Mouse (Mus musculus) gonadal fat pad, adult 2 months (tissue): Measurements from ENCODE around the gene Trim65. TPM values are rescaled to one million over a fixed set of nuclear protein-coding genes. Genes with fewer than 3 reads are reported as not detected.
"Not testable (repeated sequence)": the region's sequence is repeated elsewhere in the genome, so short reads cannot be mapped to it uniquely, and the experiment has no call there.

Experiments used
- DNase-seq: peaks from one replicate; pipeline ENCODE4 v3.0.0-alpha.2; 2012; ENCODE audit warnings: low read depth
- polyA plus RNA-seq: library from polyadenylated mRNA; depleted of rRNA; stranded (reverse); fragments of >200 nt; gene quantifications from 2 replicates; pipeline ENCODE4 v1.2.3, GENCODE M21; 2012

Trim65 gene
- polyA plus RNA-seq, 1 experiment: 8.8 TPM

DNA sequence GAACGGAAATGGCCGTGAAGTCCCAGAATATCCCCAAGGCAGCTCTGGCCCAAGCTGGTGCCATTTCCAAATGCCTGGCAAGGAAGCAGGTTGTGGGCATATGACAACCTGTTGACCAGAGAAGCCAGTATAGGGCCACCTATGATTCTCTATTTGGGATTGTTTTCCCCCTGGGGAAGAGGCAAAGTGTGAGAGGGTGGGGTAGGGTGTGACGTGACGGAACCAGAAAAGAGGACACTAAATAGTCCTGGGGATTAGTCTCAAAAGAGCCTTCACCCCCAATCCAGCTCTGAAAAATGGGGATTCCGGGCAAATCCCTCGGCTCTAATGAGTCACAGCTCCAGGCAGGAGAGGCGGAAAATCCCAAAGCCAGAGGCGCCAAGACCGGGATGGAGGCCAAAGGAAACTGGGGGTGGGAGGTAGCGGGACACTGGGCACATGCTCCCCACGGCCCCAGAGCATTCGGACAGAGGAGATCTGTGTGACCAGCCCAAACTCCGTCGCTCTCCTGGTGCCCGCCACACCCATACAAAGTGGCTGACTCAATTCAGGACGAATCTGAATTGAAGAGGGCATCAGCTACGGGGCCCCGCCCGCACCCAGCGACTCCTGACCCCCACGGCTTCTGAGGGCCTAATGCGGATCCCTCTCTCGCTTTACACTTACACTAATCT is 22.3 kb downstream of the Trim65 start:
- no peak for DNase-seq

DNA sequence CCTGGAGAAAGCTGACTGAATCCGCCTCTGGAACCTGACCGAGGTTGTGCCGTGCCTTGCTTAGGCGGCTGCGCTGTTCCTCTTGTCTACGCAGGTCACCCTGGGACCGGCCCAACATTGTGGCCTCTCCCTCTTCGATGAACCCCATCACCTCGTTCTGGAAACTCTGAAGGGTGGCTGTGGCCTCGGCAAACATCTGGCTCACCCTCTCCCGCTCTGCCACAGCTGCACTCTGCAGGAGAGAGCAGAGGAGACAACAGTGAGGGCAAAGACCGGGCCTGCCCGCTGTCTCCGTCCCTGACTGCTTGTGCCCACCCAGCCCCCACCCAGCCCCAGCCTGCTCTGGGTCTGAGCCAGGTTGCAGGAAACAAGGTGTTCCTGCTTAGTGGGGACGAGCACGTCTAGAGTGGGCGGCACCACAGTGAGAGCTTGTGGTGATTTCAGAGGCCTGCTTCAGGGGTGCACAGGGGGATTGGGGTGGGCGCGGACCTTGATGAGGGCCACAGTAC is 23.1 kb downstream of the Trim65 start:
- no peak for DNase-seq

DNA sequence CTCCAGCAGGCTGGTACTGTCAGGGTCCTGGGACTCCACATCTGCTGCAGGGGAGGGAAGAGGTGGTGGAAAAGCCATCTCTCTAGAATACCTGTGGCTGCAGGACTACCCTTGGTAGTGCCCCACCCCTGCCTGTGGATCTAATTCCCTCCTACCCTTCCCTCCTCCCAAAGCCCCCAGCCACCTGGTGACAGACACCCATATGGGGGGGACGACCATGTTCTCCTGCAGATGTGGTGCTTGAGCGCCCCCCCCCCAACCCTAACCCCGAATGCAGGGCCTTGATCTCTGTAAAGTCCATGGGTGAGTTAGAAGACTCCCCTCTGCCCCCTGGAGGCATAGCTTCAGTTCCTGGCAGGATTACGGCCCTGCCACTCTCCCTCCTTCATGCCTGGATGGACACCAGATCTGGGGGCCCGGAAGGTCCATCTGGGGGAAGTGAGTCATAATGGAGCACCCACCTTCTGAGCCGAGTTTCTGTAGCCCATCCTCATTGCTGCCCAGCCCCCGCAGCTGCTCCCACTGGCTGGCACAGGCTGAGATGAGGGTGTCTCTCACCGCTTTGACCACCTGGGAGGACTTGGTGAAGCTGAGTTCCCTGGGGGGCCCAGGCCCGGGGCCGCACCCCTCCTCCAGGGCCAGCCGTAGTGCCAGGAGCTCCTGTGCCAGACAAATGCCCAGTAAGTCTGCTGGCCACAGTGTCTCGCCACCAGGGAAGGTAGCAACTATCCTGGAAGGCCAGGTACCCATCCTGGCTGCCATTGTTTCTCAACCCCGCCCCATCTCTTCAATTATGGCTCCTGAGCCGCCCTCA is 23.8 kb downstream of the Trim65 start:
- no peak for DNase-seq

DNA sequence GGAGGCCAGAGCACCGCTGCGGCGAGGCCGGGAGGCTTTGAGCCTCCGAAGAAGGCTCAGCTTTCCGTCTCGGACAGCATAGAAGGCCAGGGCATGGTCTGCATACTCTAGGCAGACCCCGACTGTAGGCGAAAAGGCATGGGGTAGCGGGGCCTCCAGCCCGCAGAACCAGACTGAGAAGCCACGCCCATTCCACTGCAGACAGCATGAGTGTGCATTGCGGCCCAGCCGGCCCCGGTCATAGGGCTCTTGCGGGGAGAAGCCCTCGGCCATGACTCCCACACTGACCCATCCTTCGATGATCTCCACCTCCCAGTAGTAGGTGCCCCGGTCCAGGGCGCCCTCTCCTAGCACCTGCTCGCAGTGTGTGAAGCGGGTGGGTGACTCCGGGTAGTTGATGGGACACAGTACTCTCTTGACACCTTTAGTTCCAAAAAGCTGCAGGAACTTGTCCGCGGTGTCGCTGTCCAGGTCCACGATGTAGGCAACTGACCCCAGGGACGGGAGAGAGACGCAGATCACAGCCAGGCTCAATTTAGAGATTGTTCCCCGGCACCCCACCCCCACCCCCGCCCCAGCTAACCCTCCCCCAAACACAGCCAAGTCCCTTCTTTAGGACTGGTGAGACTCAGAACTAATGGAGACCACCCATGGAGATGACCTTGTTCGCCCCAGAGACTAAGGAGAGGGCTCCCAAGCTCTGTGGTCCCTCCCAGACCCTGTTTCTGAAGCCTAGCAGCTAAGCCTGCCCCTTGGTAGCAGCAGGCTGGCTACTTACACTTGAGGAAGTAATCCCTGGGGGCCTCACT is 24.6 kb downstream of the Trim65 start:
- no peak for DNase-seq

DNA sequence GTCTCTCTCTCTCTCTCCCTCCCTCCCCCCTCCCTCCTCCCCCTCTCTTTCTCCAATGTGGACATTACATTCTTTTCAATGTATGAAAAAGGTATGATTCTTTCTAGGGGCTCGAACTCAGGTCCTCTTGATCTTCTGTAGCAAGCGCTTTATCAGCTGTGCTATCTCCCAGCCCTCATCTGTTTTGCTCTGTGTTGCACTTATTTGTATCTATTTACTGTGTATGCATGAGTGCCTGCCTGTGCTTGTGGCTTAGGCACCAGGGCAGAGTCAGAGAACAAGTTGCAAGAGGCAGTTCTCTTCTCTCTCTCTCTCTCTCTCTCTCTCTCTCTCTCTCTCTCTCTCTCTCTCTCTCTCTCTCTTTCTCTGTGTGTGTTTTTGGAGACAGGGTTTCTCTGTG is 25.9 kb downstream of the Trim65 start:
- DNase-seq: no peak

DNA sequence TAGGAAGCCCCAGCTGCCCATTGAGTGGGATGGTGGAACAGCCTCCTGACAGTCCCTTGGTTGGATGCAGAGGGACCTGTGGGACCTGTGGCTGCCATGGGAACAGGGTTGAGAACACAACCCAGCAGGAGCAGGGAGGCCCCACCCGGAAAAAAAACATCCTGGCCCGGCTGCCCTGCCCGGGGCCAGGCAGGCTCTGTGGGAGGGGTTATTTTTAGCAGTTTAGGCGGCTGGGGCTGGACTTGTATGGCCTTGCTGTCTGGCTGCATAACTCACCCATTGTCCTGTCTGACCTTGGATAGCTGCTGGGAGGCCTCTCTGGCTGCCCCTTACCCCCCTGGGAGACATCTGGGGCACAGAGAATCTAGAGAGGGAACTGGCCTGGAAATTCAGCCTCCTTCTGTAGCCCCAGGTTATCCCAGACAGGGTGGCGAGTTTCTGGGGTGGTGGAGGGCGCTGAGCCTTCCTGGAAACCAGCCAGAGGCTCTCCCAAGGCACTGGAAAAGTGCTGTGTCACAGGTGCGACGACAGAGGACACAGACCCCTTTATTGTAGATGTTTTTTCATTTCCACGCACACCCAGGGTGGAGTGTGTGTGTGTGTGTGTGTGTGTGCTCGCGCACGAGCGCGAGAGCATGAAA is 26.8 kb downstream of the Trim65 start:
- DNase-seq: no peak

DNA sequence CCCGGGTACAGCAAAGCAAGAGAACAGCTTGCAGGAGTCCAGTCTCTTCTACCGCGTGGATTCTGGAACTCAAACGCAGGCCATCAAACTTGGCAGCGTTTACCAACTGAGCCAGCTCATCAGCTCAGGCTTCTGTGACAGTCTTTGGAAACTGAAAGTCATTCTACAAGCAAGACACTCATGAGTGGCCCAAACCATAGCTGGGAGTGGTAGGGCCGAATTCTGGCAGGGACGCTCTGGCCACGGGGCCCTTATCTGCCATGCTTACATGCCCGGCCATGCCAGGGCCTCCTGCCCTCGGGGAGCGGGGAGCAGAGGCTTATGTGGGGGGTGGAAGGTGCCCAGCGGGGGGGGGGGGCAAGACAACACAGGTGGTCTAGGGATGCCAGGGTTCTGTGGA is 27.4 kb downstream of the Trim65 start:
- no peak for DNase-seq

DNA sequence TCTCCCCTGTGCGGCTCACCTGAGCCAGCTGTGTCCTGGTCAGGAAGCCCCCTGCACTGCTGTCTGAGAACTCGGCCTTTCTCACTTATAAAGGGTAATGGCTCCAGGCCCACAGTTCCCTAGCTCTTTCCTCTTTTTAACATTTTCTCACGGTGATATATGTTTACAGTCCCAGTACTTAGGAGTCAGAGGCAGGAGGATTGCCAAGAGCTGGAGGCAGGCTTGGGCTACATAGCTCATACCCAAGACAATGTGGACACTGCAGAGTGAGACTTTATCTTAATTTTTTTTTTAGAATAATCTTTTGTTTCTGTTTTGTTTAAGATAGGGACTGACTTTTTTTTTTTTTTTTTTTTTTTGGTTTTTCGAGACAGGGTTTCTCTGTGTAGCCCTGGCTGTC is 28.5 kb downstream of the Trim65 start:
- DNase-seq: no peak

DNA sequence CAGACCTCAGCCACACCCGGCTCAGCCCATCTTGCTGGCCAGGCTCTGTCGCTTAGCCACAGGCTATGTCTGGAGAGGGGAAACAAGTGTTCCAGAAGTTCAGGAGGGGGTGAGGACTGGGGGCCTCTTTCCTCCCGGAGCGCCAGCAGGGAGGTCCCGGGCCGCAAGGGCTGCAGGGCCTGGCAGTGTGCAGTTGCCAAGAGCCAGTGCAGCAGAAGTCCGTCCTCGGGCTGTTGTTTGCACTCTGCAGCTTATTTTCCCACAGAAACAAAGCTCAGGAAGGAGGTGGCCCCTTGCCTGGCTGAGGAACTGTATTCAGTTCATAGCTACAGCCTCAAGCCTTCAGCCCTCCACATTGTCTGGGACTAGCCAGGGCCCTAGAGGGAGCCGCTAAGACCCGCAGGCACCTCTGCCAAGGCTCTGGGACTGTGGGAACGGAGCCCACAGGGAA is 29.0 kb downstream of the Trim65 start:
- no peak for DNase-seq

DNA sequence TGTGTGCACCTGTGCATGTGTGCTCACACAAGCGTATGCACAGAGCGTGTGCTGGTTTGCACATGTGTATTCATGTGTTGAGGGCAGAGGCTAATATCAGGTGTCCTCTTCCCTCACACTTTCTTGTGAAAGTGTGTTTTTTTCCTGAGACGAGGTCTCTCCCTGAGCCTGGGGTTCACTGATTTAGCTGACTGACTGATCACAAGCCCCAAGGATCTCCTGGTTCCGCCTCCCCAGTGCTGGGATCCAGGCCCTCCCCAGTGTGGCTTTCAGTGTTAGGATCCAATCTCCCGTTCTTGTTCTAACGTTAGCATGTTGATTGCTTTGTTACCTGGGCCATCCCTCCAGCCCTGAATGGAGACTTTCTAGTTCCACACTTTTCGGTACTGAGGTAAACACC is 30.1 kb downstream of the Trim65 start:
- no peak for DNase-seq

DNA sequence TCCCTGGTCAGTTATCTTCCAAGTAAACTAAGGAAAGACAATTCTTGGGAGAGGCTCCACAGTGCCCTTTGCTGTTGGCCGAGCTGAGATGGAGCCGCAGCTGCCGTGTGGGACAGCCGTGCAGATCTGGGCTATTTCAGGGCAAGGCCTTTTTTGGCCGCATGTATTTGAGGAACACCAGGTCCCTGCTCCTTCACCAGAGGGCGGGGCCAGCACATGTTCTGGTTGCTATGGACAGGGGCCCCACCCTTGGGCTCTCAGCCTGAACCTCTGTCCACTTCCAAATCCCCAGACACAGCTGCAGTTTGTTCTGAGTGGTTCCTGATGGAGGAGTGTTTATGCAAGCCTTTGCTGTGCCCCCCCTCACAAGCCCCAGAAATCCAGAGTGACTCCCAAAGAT is 30.5 kb downstream of the Trim65 start:
- DNase-seq: no peak

DNA sequence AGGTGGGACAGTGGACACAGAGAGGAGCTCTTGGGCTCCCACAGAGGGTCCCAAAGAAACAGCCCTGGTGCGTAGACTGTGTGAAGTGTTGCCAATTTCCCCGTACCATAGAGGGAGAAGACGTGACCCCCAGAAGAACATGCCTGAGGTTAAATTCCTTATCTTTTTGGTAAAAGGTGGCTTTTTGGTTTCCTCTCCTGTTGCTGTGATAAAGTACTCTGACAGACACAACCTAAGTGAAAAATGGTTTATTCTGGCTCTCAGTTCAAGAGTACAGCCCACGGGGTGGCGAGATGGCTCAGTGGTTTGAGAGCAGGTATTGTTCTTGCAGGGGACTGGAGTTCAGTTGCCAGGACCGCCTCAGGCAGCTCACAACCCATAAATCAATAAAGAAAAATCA is 31.5 kb downstream of the Trim65 start:
- DNase-seq: no peak

DNA sequence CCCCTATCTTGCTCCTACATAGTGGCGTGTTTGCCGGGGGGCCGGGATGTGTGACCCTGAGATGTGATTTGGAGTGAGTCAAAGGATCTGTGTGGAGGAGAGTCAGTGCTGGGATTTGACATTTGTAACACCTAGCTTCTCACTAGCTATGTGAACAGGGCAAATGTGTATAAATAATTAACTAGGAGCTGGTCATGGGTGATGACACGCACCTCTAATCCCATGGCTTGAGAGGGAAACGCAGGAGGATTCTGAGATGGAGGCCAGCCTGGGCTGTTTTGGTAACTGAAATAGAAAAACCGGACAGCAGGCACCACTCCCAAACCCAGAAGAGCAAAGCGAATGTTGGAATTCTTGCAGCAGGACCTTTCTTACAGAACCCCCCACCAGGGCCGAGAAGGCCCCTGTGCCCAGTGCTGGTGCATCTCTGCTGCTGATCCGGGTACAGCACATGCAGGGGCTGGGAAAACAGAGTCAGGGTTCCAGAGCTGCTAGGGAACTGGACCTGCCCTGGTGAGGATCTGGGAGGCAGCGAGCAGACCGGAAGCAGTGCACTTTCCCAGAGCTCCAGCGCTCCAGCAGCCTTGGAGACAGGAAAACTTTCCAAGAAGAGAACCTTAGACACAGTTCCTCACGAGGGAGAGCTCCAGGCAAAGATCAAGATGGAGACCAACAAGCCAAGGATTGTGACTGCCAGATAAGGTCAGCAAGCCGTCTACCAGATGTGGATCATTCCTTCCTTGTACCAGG is 32.0 kb downstream of the Trim65 start:
- DNase-seq: no peak

DNA sequence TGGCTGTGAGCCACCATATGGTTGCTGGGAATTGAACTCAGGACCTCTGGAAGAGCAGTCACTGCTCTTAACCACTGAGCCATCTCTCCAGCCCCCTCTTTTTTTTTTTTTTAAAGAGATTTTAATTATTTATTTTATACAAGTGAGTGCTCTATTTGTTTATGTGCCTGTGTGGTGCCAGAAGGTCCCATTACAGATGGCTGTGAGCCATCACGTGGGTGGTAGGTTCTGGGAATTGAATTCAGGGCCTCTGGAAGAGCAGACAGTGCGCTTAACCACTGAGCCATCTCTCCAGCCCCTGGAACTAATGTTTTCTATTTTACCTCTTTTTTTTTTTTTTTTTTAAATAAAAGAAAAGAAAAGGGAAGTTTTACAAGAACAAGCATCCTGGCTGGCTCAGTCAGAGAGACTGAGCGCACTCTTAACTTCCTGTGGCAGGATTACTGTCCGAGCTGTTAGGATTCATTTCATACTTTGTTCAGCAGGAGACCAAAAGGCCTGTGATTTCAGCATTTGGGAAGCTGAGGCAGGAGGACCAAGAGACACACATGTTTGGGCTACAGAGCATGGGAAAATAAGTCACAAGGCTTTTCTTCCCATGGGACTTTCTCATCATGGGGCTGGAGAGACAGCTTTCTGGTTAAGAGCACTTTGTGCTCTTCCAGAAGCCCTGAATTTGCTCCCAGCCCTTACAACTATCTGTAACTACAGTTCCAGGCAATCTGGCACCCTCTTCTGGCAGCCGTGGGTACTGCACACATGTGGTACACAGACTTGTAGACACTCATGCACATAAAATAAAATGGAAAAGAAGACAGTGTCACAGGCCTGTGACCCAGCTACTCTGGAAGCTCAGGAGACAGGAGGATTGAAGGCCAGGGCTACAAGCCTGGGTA is 34.5 kb downstream of the Trim65 start:
- DNase-seq: no peak

DNA sequence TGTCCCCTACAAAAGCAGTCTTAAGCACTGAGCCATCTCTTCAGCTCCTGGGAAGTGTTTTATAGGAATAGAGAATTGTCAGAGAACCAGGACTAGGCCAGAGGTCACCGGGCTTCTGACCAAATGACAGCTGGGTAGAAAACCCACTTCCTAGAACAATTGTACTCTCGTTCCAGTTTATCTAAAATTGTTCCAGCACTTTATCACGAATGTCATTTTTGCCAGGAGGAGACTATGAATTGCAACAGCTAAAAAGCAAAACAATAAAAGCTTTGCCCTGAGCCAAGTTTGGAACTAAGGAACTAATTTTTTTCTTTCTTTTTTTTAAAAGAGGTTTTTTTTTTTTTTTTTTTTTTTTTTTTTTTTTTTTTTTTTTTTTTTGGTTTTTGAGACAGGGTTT is 35.4 kb downstream of the Trim65 start:
- DNase-seq: no peak

DNA sequence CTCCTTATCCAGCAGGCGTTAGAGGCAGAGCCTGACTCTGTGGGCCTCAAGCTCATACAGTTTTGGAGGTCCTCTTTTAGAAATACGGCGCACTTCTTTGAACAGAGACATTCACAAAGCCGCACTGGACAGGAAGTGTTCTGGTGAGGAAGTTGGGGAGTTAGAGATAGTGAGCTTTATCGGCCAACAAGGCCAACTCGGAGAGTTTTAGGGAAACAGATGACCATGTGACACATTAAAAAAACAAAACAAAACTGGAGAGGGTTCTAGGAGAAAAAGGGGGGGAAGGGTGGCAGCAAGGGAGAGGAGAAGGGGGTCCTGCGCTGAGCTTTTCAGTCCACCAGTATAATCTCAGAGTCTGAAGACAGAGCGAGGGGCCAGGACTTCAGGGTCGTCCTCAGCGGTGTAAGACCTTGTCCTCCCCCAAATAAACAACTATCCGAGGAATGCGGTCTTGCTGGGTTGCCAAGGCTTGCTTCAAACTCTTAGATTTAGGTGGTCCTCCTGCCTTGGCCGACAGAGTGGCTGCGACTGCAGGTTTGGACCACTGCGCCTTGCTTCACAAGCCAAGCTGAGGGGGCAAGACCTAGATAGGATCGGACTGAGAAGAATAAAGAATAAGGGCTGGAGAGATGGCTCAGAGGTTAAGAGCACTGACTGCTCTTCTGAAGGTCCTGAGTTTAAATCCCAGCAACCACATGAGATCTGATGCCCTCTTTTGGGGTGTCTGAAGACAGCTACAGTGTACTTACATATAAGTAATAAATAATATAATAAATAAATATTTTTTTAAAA is 37.0 kb downstream of the Trim65 start:
- DNase-seq: no peak

DNA sequence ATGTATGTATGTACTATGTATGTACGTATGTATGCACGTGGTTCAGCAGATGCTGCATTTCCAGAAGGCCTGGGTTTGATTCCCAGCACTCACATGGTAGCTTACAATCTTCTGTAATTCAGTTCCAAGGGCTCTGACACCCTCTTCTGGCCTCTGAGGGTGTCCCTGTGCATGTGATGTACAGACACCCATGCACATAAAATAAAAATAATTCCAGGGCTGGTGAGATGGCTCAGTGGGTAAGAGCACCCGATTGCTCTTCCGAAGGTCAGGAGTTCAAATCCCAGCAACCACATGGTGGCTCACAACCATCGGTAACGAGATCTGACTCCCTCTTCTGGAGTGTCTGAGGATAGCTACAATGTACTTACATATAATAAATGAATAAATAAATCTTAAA is 38.0 kb downstream of the Trim65 start:
- DNase-seq: not testable (repeated sequence)

DNA sequence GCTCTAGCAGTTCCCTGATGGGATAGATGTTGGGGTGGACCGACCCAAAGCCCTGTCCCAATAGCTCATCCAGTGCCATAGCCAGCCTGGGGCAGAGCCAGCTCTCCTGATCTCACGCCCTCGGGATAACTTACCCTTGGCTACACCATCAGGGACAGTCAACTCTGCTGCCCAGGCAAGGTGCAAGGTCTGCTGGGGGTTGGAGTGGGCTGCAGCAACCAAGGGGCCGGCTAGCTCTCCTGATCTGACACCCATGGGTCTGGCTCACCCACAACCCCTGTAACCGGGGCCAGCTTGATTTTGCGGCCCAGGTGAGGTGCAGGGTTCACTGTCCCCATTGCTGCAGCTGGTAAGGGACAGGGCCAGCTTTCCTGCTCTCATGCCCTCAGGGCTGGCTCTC is 39.3 kb downstream of the Trim65 start:
- no peak for DNase-seq

DNA sequence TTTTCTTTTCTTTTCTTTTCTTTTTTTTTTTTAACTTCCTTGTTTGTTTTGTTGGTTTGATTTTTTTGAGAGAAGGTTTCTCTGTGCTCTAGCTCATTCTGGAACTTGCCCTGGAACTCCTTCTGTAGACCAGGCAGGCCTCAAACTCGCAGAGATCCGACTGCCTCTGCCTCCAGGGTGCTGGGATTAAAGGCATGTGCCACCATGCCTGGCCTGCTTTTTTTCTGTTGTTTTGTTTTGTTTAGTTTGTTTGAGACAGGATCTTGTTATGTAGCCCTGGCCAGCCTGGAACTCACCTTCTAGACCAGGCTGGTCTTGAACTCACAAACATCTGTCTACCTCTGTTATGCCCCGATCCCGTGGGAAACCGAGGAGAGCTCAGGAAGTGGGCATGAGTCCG is 41.4 kb downstream of the Trim65 start:
- no peak for DNase-seq
